Mouse (Mus musculus) kidney, postnatal 14 days (tissue): ENCODE results near the gene Olfr91.

ENCODE experiments used
- DNase-seq: peaks from one replicate; pipeline ENCODE4 v3.0.0; 2022; ENCODE audit warnings: mixed read lengths

Olfr91 gene

GRCm38 (mm10) chr17:37061435-37061834 is 36.6 kb downstream of the Olfr91 start:
- DNase-seq, result no peak

GRCm38 (mm10) chr17:37056957-37057356 is 41.1 kb downstream of the Olfr91 start:
- no peak for DNase-seq

GRCm38 (mm10) chr17:37051745-37052144 is 46.3 kb downstream of the Olfr91 start:
- DNase-seq, result no peak

GRCm38 (mm10) chr17:37050876-37051275 is 47.2 kb downstream of the Olfr91 start:
- DNase-seq, result no peak

- DNase-seq, result peak; percentile 83
These were observed 47.7 kb downstream of the Olfr91 start for GRCm38 (mm10) chr17:37050399-37050798.

GRCm38 (mm10) chr17:37049570-37050310 is 48.3 kb downstream of the Olfr91 start:
- peak; percentile 74 for DNase-seq

- no peak for DNase-seq
These were observed 49.7 kb downstream of the Olfr91 start for GRCm38 (mm10) chr17:37048383-37048782.

GRCm38 (mm10) chr17:37047981-37048380 is 50.1 kb downstream of the Olfr91 start:
- DNase-seq, result no peak

GRCm38 (mm10) chr17:37047332-37047976 is 50.6 kb downstream of the Olfr91 start:
- no peak for DNase-seq

- DNase-seq, result peak; percentile 75
These were observed 51.6 kb downstream of the Olfr91 start for GRCm38 (mm10) chr17:37046312-37047112.

GRCm38 (mm10) chr17:37045611-37046311 is 52.3 kb downstream of the Olfr91 start, which contains the start of gene Gabbr1:
TSS of gene Gabbr1 (plus strand) at chr17:37045966.
- peak; percentile 88 for DNase-seq

GRCm38 (mm10) chr17:37044651-37045244 is 53.3 kb downstream of the Olfr91 start:
- DNase-seq, result no peak
